Mouse (Mus musculus): ENCODE data around the gene Ssu2.

The Ssu2 gene

GRCm38 (mm10) chr6:112339016-112339415 is 48.8 kb downstream of the Ssu2 start:
- DNase-seq (ENCODE audit: low read depth), result no peak

GRCm38 (mm10) chr6:112337667-112338066 is 50.2 kb downstream of the Ssu2 start:
- no peak for DNase-seq (ENCODE audit: low read depth)

GRCm38 (mm10) chr6:112333930-112334329 is 53.9 kb downstream of the Ssu2 start:
- peak; percentile 11 for DNase-seq (ENCODE audit: low read depth)

- no peak for DNase-seq (ENCODE audit: low read depth)
These were observed 56.6 kb downstream of the Ssu2 start for GRCm38 (mm10) chr6:112331223-112331598.

GRCm38 (mm10) chr6:112330520-112331222 is 57.2 kb downstream of the Ssu2 start:
- DNase-seq (ENCODE audit: low read depth), result no peak

GRCm38 (mm10) chr6:112327793-112328192 is 60.0 kb downstream of the Ssu2 start:
- no peak for DNase-seq (ENCODE audit: low read depth)

GRCm38 (mm10) chr6:112325213-112325612 is 62.6 kb downstream of the Ssu2 start:
- no peak for DNase-seq (ENCODE audit: low read depth)

GRCm38 (mm10) chr6:112322916-112323315 is 64.9 kb downstream of the Ssu2 start:
- no peak for DNase-seq (ENCODE audit: low read depth)

- no peak for DNase-seq (ENCODE audit: low read depth)
These were observed 67.1 kb downstream of the Ssu2 start for GRCm38 (mm10) chr6:112320679-112321078.

- DNase-seq (ENCODE audit: low read depth), result no peak
These were observed 68.4 kb downstream of the Ssu2 start for GRCm38 (mm10) chr6:112319449-112319848.

GRCm38 (mm10) chr6:112311385-112311784 is 76.4 kb downstream of the Ssu2 start:
- no peak for DNase-seq (ENCODE audit: low read depth)

- no peak for DNase-seq (ENCODE audit: low read depth)
These were observed 78.4 kb downstream of the Ssu2 start for GRCm38 (mm10) chr6:112309330-112309938.

All from 416B (cell line).